ENCODE assay signal across 17 mouse cellular contexts in the genomic region with DNA sequence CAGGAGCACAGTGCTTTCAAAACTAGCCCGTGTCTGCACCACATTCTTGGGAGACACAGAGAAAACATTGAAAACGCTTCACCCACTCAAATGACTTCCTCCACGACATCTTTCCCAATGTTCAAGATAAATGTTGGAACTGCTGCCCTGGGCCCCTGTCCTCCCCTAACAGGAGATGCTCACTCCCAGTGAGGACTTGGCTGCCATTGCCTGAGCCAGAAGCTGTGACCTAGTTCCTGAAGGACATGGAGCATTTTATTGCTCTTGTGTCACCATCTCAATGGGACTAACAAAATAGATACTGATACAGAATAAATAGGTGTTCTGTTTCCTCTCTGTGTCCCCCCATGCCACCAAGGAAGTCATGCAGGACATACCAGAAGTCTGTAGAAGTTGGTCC.
"Had no signal": no experiment of that assay in that cellular context is flagged by ENCODE, and none has a peak within 500 bp of the region (broad histone marks: within the 10 kb centered on the region; RNA-seq: fewer than 3 reads in every experiment).

No protein-coding gene starts in this region.

- H3K4me3 ChIP-seq: left cerebral cortex, adult 2 months; limb, embryonic 10.5 days; liver, embryonic 15.5 days; megakaryocyte, embryonic 14.5 days; midbrain, embryonic 13.5 days; myocyte; neural tube, embryonic 15.5 days had no signal

- H3K9ac ChIP-seq: liver, embryonic 15.5 days; midbrain, embryonic 13.5 days; neural tube, embryonic 15.5 days had no signal

- ATAC-seq: midbrain, embryonic 13.5 days had no signal

- H3K27ac ChIP-seq: left cerebral cortex, adult 2 months; limb, embryonic 10.5 days; liver, embryonic 15.5 days; macrophage; midbrain, embryonic 13.5 days; neural tube, embryonic 15.5 days had no signal

- H3K27me3 ChIP-seq: megakaryocyte, embryonic 14.5 days; midbrain, embryonic 13.5 days; neural tube, embryonic 15.5 days had no signal

- H3K4me2 ChIP-seq: liver, embryonic 11.5 days; liver, embryonic 15.5 days; midbrain, embryonic 13.5 days; neural tube, embryonic 15.5 days had no signal

- H3K36me3 ChIP-seq: limb, embryonic 10.5 days; liver, embryonic 15.5 days; midbrain, embryonic 13.5 days; neural tube, embryonic 15.5 days had no signal

- H3K9me3 ChIP-seq: limb, embryonic 10.5 days; liver, embryonic 15.5 days; megakaryocyte, embryonic 14.5 days; midbrain, embryonic 13.5 days; neural tube, embryonic 15.5 days had no signal

- DNase-seq: kidney, adult 9 months; kidney, postnatal 10 days; kidney, postnatal 4 days; lung, adult 2 months; lung, postnatal 10 days; right cerebral cortex, adult 18-20 months; right cerebral cortex, postnatal 25 days; thymus, postnatal 14 days had no signal
